Mouse (Mus musculus): ENCODE data around the gene Prps1l1. TPM values are rescaled to one million over a fixed set of nuclear protein-coding genes. Genes with fewer than 3 reads are reported as not detected.

Prps1l1 gene
- total and polyA plus RNA-seq, 2 experiments from 2014 or later: not detected

- Histone ChIP-seq H3K9ac (replicated peaks; ENCODE audit: low read length) (no peak overlapping the region), H3K27me3 (ENCODE audit: insufficient read depth, low read length) (no peaks in the 10 kb centered on the region), H3K4me3 (ENCODE audit: low read length) (no peak overlapping the region), H3K4me1 (ENCODE audit: insufficient read depth, low read length) (no peaks in the 10 kb centered on the region), H3K4me2 (ENCODE audit: low read depth, low read length) (no peak overlapping the region), H3K27ac (no peak overlapping the region), H3K36me3 (ENCODE audit: insufficient read depth, low read length) (no peaks in the 10 kb centered on the region), H3K9me3 (ENCODE audit: low read length) (no peaks in the 10 kb centered on the region)
- DNase-seq (ENCODE audit: low spot score) (no peak), ATAC-seq (no peak)
- TF ChIP-seq CTCF (IDR thresholded peaks at IDR 0.05; ENCODE audit: low read depth): no peak
- WGBS: 85% methylated on average over 9 of the region's 9 CpGs
These were observed 36.7 kb downstream of the Prps1l1 start for GRCm38 (mm10) chr12:35021285-35021684.

- 52% methylated on average over 10 of the region's 10 CpGs for WGBS
- no peak for DNase-seq (ENCODE audit: low spot score)
- H3K4me1 ChIP-seq (ENCODE audit: insufficient read depth, low read length): no peaks in the 10 kb centered on the region
- no peak overlapping the region for H3K4me3 ChIP-seq (ENCODE audit: low read length)
- TF ChIP-seq CTCF (IDR thresholded peaks at IDR 0.05; ENCODE audit: low read depth): no peak
- no peaks in the 10 kb centered on the region for H3K36me3 ChIP-seq (ENCODE audit: insufficient read depth, low read length)
- H3K4me2 ChIP-seq (ENCODE audit: low read depth, low read length): no peak overlapping the region
- no peak overlapping the region for H3K27ac ChIP-seq
- ATAC-seq: no peak
- H3K9ac ChIP-seq (replicated peaks; ENCODE audit: low read length): no peak overlapping the region
- H3K9me3 ChIP-seq (ENCODE audit: low read length): no peaks in the 10 kb centered on the region
- no peaks in the 10 kb centered on the region for H3K27me3 ChIP-seq (ENCODE audit: insufficient read depth, low read length)
These were observed 37.5 kb downstream of the Prps1l1 start for GRCm38 (mm10) chr12:35022066-35022465.

- Histone ChIP-seq H3K27ac (no peak overlapping the region), H3K9ac (replicated peaks; ENCODE audit: low read length) (no peak overlapping the region), H3K9me3 (ENCODE audit: low read length) (no peaks in the 10 kb centered on the region), H3K27me3 (ENCODE audit: insufficient read depth, low read length) (no peaks in the 10 kb centered on the region), H3K4me2 (ENCODE audit: low read depth, low read length) (no peak overlapping the region), H3K4me1 (ENCODE audit: insufficient read depth, low read length) (no peaks in the 10 kb centered on the region), H3K4me3 (ENCODE audit: low read length) (no peak overlapping the region), H3K36me3 (ENCODE audit: insufficient read depth, low read length) (no peaks in the 10 kb centered on the region)
- ATAC-seq (no peak), DNase-seq (ENCODE audit: low spot score) (no peak)
- WGBS: 54% methylated on average over 4 of the region's 4 CpGs
- no peak for TF ChIP-seq CTCF (IDR thresholded peaks at IDR 0.05; ENCODE audit: low read depth)
These were observed 41.4 kb downstream of the Prps1l1 start for GRCm38 (mm10) chr12:35025916-35026432.

GRCm38 (mm10) chr12:35027533-35027932 lies 43.0 kb downstream of the Prps1l1 start:
- H3K27me3 ChIP-seq (ENCODE audit: insufficient read depth, low read length): no peaks in the 10 kb centered on the region
- DNase-seq (ENCODE audit: low spot score) (no peak), ATAC-seq (no peak)
- H3K36me3 ChIP-seq (ENCODE audit: insufficient read depth, low read length): no peaks in the 10 kb centered on the region
- H3K9me3 ChIP-seq (ENCODE audit: low read length): no peaks in the 10 kb centered on the region
- H3K4me2 ChIP-seq (ENCODE audit: low read depth, low read length): no peak overlapping the region
- WGBS: 38% methylated on average over 1 of the region's 1 CpGs
- no peaks in the 10 kb centered on the region for H3K4me1 ChIP-seq (ENCODE audit: insufficient read depth, low read length)
- H3K9ac ChIP-seq (replicated peaks; ENCODE audit: low read length): no peak overlapping the region
- no peak overlapping the region for H3K27ac ChIP-seq
- H3K4me3 ChIP-seq (ENCODE audit: low read length): no peak overlapping the region
- TF ChIP-seq CTCF (IDR thresholded peaks at IDR 0.05; ENCODE audit: low read depth): no peak

Other genes with a start within 250 kb of the Prps1l1 start
- 11.8 and 14.8 TPM in 2 replicates for gene Hdac9, start 67.7 kb upstream of the Prps1l1 start, total RNA-seq (2014; rRNA removed)
- 11.4 and 12.2 TPM in 2 replicates for gene Hdac9, start 67.7 kb upstream of the Prps1l1 start, polyA plus RNA-seq (2015; fragmentation: Nextera tagmentation; extraction: Ambion mirVana)
- 17.6 and 18.0 TPM in 2 replicates for gene Snx13, start 62.4 kb downstream of the Prps1l1 start, total RNA-seq (2014; rRNA removed)
- 22.6 and 23.0 TPM in 2 replicates for gene Snx13, start 62.4 kb downstream of the Prps1l1 start, polyA plus RNA-seq (2015; fragmentation: Nextera tagmentation; extraction: Ambion mirVana)